Mouse (Mus musculus): ENCODE measurements around the gene Hvcn1. TPM values are rescaled to one million over a fixed set of nuclear protein-coding genes. Genes with fewer than 3 reads are reported as not detected.

Hvcn1 gene
- 2.9 and 3.0 TPM in 2 replicates for polyA plus RNA-seq (2015; fragmentation: Nextera tagmentation; extraction: Ambion mirVana)

DNA sequence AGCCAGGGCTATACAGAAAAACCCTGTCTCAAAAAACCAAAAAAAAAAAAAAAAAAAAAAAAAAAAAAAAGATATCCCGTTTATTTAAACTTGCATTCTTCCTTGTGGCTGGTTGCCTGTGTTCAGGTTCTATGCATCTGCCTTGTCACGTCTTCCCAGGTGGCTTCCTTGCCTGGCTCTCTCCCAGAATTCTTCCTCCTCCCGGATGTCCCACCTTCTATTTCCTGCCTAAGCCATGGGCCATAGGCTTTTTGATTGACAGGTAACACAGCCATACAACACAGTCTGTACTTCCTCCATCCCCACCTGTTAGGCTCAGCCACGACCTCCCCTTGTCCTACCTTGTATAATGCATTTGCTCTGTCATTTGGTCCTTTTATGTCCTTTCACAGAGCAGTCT is at the start of gene Hvcn1:
TSS of gene Hvcn1 (plus strand) at position 330 of the 400 bp plus-strand sequence.
- Histone ChIP-seq H3K9me3 (replicated peaks) (no peaks in the 10 kb centered on the region), H3K9ac (no peak within 1 kb of the TSS), H3K36me3 (ENCODE audit: poor library complexity, severe bottlenecking) (no peaks in the 10 kb centered on the region), H3K4me1 (peaks cover 13% of the 10 kb centered on the region), H3K27me3 (no peaks in the 10 kb centered on the region), H3K4me3 (no peak within 1 kb of the TSS), H3K4me2 (no peak within 1 kb of the TSS), H3K27ac (no peak within 1 kb of the TSS)
- 86% methylated on average over 4 of the region's 4 CpGs for whole genome bisulfite sequencing
- no peak for ATAC-seq

DNA sequence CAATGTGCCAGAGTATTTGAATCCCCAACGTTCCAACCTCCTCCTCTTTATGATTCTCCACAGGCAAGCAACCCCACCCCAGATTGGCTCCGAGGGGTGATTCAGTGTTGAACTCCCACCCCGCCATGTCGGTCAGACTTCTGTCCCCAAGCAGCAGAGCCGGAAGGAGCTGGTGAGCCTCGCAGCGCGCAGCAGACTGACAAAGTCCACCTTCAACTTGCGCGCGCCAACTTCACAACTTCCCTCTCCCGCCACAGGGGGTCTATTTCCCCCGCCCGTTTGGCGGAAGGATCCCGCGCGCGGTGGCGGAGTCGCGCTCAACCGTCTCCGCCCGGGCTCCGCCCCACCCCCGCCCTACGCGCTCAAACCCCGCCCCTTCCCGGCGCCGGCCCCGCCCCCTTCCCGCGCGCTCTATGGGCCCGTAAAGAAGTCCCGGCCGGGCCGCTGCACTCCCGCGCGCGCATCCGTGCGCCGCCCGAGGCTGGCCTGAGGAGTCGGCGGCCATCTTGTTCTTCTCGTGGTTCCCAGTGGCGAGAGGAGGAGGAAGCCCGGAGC is 48.7 kb upstream of the Hvcn1 start, which contains the start of gene Ppp1cc:
TSS of gene Ppp1cc (plus strand) at position 452 of the 555 bp plus-strand sequence.
- WGBS: under 1% methylated on average over 31 of the region's 54 CpGs
- ATAC-seq: peak; percentile 96
- Histone ChIP-seq H3K4me3 (peak within 1 kb of the TSS; percentile 83), H3K27me3 (no peaks in the 10 kb centered on the region), H3K4me2 (peak within 1 kb of the TSS; percentile 88), H3K9ac (peak within 1 kb of the TSS; percentile 99), H3K9me3 (replicated peaks) (no peaks in the 10 kb centered on the region), H3K36me3 (ENCODE audit: poor library complexity, severe bottlenecking) (peaks cover 25% of the 10 kb centered on the region), H3K4me1 (peaks cover 45% of the 10 kb centered on the region), H3K27ac (peak within 1 kb of the TSS; percentile 88)

DNA sequence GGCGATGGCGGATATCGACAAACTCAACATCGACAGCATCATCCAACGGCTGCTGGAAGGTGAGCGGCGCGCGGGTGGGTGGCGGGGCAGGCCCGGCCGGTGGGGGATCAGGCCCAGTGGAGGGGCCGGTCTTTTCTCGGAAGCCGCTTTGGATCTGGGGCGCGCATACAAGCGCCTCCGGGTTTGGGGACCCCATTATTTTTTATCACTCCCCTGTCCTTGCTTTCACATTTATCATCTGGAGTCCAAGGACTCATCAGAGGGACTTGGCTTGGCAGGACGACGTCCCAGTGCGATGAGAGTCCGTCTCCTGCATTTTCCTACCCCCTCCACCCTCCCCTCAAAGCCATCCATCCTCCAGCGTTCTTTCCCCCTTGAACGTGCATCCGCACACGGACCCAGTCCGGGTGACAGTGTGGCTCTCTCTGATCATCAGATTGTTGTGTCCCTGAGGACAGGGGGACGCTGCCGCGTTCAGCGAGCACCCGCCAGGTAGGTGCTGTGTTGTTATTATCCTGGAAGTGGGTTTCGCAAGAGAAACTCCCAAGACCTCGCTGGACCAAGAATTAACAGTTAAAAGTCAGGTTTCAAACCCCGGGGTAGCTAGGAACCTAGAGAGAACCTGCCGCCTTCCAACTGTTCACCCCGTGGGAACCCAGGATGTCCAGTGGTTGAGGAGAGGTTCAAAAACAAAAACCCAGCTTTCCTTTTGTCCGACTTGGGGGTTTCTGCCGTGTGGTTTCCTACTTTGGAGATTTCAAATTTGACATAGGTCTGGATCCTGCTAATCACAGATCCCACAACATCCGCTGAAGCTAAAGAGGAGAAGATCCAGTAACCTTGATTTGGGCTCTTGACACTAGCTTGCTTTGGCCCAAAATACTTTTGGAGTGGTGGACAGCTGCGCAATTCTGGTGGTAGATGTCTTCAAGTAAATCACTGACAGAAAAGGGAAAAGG is 47.8 kb upstream of the Hvcn1 start:
- Histone ChIP-seq H3K36me3 (ENCODE audit: poor library complexity, severe bottlenecking) (peaks cover 34% of the 10 kb centered on the region), H3K4me2 (peak overlapping the region; percentile 88), H3K4me3 (peak overlapping the region; percentile 83), H3K9me3 (replicated peaks) (no peaks in the 10 kb centered on the region), H3K4me1 (peaks cover 55% of the 10 kb centered on the region), H3K27ac (peak overlapping the region; percentile 88), H3K27me3 (no peaks in the 10 kb centered on the region), H3K9ac (peak overlapping the region; percentile 99)
- WGBS: 3% methylated on average over 42 of the region's 42 CpGs
- ATAC-seq: peak; percentile 50; the same call in 1 of the 2 replicates

DNA sequence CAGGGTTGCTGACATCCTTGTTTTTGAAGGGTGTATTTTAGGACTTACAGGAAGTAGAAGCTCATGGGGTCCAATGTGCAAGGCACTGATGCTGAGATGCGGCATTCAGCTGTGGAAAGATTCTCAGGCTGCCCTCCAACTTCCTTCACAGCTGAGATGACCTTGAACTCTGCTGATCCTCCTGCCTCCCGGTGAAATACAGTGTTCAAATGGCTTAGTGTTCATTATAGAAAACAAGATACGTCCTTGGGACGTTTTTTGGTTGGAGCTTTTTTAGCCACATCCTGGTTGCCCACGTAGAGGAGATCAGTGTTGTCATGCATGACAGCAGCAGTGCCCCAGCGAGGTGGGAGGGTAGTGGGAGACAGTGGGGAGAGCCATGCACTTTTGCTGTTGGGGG is 43.4 kb upstream of the Hvcn1 start:
- peak overlapping the region; percentile 48; the same call in 1 of the 2 replicates for H3K9ac ChIP-seq
- H3K4me2 ChIP-seq: peak overlapping the region; percentile 88; the same call in 1 of the 2 replicates
- WGBS: 72% methylated on average over 6 of the region's 6 CpGs
- H3K9me3 ChIP-seq (replicated peaks): no peaks in the 10 kb centered on the region
- no peak for ATAC-seq
- no peak overlapping the region for H3K4me3 ChIP-seq
- H3K27me3 ChIP-seq: no peaks in the 10 kb centered on the region
- peaks cover 66% of the 10 kb centered on the region for H3K36me3 ChIP-seq (ENCODE audit: poor library complexity, severe bottlenecking)
- H3K4me1 ChIP-seq: peaks cover 85% of the 10 kb centered on the region
- H3K27ac ChIP-seq: no peak overlapping the region

DNA sequence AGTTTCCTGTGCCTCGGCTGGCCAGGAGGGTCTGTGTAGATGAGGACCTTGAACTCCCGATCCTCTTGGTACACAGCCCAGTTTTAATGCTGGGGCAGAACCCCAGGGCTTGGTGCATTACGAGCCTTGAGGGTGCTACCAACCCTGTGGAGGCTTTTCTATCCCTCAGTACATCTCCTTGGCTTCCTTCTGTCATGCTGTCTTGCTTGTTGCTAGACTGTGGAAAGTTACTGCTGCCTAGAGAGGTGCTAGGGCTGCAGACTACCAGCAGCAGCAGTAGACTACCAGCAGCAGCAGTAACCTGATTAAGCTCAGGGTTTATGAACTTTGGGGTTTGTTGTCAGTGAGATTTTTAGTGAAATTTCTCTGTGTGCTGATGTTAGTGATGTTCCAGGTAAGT is 42.6 kb upstream of the Hvcn1 start:
- Histone ChIP-seq H3K4me2 (0 out of 2 replicates have a peak overlapping the region, but pooled peaks have one; percentile 14), H3K27me3 (no peaks in the 10 kb centered on the region), H3K27ac (no peak overlapping the region), H3K4me3 (no peak overlapping the region), H3K4me1 (peaks cover 85% of the 10 kb centered on the region), H3K36me3 (ENCODE audit: poor library complexity, severe bottlenecking) (peaks cover 74% of the 10 kb centered on the region), H3K9me3 (replicated peaks) (no peaks in the 10 kb centered on the region), H3K9ac (0 out of 2 replicates have a peak overlapping the region, but pooled peaks have one; percentile 31)
- ATAC-seq: no peak
- 82% methylated on average over 3 of the region's 3 CpGs for WGBS

DNA sequence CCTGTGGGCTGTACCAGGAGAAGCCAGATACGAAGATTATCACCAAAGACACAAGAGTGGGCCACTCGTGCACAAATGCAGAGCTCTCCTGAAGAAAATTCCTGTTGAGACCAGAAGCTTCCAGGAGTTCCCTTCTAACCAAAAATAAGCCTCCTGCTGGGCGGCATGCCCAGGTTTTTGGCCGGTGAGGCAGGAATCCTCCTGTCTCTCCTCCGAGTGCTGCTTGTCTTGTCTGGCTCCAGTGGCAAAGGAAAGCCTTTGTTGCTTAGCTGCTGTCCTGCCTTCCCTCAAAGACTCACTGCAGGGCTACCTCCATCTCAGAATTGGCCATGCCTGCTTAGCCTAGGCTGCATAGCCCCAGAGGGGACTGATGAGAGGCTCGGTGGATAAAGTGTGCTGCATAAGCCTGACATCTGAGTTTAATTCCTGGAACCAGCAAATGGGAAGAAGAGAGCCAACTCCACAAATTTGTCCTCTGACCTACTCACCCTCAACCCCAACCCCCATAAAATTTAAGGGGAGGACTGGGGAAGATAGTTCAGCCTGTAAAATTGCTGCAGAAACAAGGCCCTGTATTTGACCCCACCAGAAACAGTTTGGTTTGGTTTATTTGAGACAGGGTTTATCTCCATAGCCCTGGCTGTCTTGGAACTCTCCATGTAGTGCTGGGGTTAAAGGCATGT is 41.2 kb upstream of the Hvcn1 start:
- WGBS: 49% methylated on average over 6 of the region's 6 CpGs
- no peaks in the 10 kb centered on the region for H3K27me3 ChIP-seq
- peaks cover 73% of the 10 kb centered on the region for H3K4me1 ChIP-seq
- no peaks in the 10 kb centered on the region for H3K9me3 ChIP-seq (replicated peaks)
- peak overlapping the region; percentile 72 for H3K27ac ChIP-seq
- no peak for ATAC-seq
- H3K4me2 ChIP-seq: peak overlapping the region; percentile 11
- H3K4me3 ChIP-seq: no peak overlapping the region
- peak overlapping the region; percentile 17 for H3K9ac ChIP-seq
- H3K36me3 ChIP-seq (ENCODE audit: poor library complexity, severe bottlenecking): peaks cover 87% of the 10 kb centered on the region

DNA sequence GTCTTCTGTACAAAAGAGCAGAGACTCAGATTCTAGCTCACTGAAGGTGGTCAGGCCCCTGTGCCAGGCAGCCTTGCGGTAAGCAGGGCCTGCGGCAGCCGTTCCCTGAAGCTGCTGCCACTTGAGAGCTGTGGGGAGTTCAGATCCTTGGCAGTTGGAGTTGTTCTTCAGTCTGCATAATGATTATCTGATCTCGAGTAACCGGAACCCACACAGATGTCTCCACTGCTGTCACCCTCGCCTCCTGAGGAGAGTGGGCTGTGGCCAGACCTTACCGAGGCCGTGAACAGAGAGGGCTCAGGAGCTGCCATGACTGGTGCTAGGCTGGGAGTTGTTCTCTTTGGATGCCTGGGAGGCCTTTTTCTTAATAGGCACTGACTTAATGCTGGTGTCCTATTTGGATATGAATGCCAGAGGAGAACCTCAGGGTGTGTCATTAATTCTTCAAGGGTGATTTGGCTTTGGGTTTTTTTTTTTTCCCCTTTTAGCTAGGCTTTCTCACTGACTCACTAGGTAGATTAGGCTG is 39.9 kb upstream of the Hvcn1 start:
- H3K9me3 ChIP-seq (replicated peaks): no peaks in the 10 kb centered on the region
- peaks cover 88% of the 10 kb centered on the region for H3K36me3 ChIP-seq (ENCODE audit: poor library complexity, severe bottlenecking)
- peaks cover 60% of the 10 kb centered on the region for H3K4me1 ChIP-seq
- H3K9ac ChIP-seq: peak overlapping the region; percentile 17
- H3K27me3 ChIP-seq: no peaks in the 10 kb centered on the region
- peak; percentile 65 for ATAC-seq
- peak overlapping the region; percentile 6; the same call in 1 of the 2 replicates for H3K4me3 ChIP-seq
- 26% methylated on average over 8 of the region's 8 CpGs for WGBS
- peak overlapping the region; percentile 68 for H3K27ac ChIP-seq
- H3K4me2 ChIP-seq: peak overlapping the region; percentile 41

DNA sequence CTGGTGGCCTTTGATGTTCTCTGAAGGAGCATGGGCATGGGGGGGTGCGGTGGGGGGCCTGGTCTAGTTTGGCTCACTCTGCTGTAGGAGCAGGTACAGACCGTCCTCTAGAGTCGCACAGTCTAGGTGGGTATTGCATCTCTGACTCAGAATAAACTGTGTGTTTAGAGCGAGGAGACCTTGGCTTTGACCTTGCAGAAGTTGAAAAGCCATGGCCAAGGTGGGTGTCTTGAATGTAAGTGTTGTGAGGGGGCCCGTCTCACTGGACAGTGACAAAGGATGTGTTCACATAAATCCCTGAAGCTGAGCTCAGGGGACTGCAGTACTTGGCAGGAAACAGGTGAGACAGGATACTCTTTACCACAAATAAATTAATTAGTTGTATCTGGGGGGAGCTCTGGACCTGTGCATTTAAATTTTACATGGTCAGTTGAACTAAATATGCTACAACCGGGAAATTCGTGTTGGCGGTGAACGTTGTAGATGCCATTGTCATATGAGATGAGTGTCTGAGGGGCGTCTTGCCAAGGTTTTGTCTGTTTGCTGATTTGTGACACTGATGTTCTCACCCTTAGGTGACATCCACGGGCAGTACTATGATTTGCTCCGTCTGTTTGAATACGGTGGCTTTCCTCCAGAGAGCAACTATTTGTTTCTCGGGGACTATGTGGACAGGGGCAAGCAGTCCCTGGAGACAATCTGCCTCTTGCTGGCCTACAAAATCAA is 38.1 kb upstream of the Hvcn1 start:
- ATAC-seq: no peak
- Histone ChIP-seq H3K27ac (no peak overlapping the region), H3K27me3 (no peaks in the 10 kb centered on the region), H3K9me3 (replicated peaks) (no peaks in the 10 kb centered on the region), H3K4me1 (peaks cover 42% of the 10 kb centered on the region), H3K36me3 (ENCODE audit: poor library complexity, severe bottlenecking) (peaks cover 87% of the 10 kb centered on the region), H3K9ac (no peak overlapping the region), H3K4me3 (no peak overlapping the region), H3K4me2 (no peak overlapping the region)
- 90% methylated on average over 14 of the region's 14 CpGs for WGBS

DNA sequence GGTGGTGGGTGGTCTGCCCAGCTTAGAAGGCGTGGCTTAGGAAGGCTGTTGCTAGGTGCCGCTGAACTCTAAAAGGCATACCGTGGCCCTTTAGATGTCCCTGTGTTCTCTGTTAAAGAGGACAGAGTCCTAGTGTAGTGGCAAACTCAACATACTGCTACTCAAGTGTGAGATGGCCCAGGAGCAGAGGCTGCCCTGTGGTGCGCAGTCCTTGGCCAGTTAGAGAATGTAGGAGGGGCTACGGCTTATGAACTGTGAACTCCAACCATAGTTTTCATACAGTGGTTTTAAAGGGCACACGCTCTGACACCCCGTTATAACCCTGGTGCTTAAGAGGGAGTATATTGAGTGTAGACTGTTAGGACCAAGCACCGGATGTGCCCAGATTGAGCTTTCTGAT is 35.5 kb upstream of the Hvcn1 start:
- Histone ChIP-seq H3K27ac (no peak overlapping the region), H3K9ac (no peak overlapping the region), H3K4me1 (peaks cover 16% of the 10 kb centered on the region), H3K4me3 (no peak overlapping the region), H3K36me3 (ENCODE audit: poor library complexity, severe bottlenecking) (peaks cover 79% of the 10 kb centered on the region), H3K4me2 (no peak overlapping the region), H3K27me3 (no peaks in the 10 kb centered on the region), H3K9me3 (replicated peaks) (no peaks in the 10 kb centered on the region)
- 92% methylated on average over 8 of the region's 8 CpGs for WGBS
- ATAC-seq: no peak

DNA sequence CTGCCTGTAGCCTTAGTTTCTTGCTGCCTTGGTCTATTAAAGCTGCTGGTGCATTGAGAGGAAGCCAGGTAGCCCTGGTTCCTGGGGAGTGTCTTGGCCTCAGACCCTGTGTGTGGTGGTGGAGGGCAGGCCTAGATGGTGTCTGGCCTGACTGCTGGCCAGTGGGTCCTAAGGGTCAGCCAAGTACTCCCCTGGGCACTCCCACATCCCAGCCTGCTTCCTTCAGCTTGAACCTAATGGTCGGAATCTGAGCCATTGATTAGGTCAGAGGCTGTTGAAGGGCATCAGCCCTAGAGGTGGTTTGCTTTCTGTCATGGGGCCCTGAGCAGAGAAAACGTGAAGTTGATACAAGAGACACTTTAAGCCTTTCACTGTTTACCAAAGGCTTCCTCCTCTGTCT is 31.2 kb upstream of the Hvcn1 start:
- Histone ChIP-seq H3K27ac (no peak overlapping the region), H3K36me3 (ENCODE audit: poor library complexity, severe bottlenecking) (peaks cover 62% of the 10 kb centered on the region), H3K4me2 (no peak overlapping the region), H3K27me3 (no peaks in the 10 kb centered on the region), H3K9ac (no peak overlapping the region), H3K4me3 (no peak overlapping the region), H3K4me1 (no peaks in the 10 kb centered on the region), H3K9me3 (replicated peaks) (no peaks in the 10 kb centered on the region)
- WGBS: 56% methylated on average over 2 of the region's 2 CpGs
- ATAC-seq: no peak

DNA sequence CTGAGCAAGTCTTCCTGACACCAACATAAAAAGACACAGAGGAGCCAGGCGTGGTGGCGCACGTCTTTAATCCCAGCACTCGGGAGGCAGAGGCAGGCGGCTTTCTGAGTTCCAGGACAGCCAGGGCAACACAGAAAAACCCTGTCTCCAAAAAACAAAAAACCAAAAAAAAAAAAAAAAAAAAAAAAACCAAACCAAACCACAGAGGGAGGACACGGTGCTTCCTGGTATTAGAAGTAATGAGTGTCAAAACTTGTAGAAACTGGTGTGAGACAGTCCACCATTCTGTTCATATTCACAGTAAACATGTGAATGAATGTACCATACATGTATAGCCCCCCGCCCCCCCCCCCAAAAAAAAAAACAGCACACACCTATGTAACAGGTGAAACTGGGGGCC is 30.6 kb upstream of the Hvcn1 start:
- no peak for ATAC-seq

More for the DNA sequence above, 30.6 kb upstream of the Hvcn1 start:
- H3K4me3 ChIP-seq: no peak overlapping the region
- H3K27ac ChIP-seq: no peak overlapping the region
- H3K4me2 ChIP-seq: no peak overlapping the region
- peaks cover 56% of the 10 kb centered on the region for H3K36me3 ChIP-seq (ENCODE audit: poor library complexity, severe bottlenecking)
- no peak overlapping the region for H3K9ac ChIP-seq
- H3K27me3 ChIP-seq: no peaks in the 10 kb centered on the region
- 91% methylated on average over 7 of the region's 7 CpGs for WGBS
- H3K4me1 ChIP-seq: no peaks in the 10 kb centered on the region
- H3K9me3 ChIP-seq (replicated peaks): no peaks in the 10 kb centered on the region
